Mouse (Mus musculus) embryonic facial prominence, embryonic 12.5 days (tissue): ENCODE measurements at regions not wholly inside any gene's neighbourhood (a gene's known extent, or its start where the extent isn't known, plus 50 kb on each side); places are given as distances from the start of the nearest gene placed in this dataset.

Experiments used
- ATAC-seq: fragments of 200-750 bp; cut with Nextera tagmentation; 2 replicates; pipeline ENCODE4 v1.8.0; 2017; ENCODE audit not compliant: insufficient number of reproducible peaks, insufficient read depth, low FRiP score, low TSS enrichment
- H3K27ac ChIP-seq: fragments of 300-500 bp; sonication (generic); 2 replicates; pipeline ENCODE4 v1.5.1; 2016; ENCODE audit warnings: mild to moderate bottlenecking
- H3K27me3 ChIP-seq: fragments of 300-500 bp; sonication (generic); 2 replicates; pipeline ENCODE4 v1.6.1; 2016; ENCODE audit warnings: mild to moderate bottlenecking, moderate library complexity
- H3K36me3 ChIP-seq: fragments of 300-500 bp; sonication (generic); 2 replicates; pipeline ENCODE4 v1.6.1; 2016; ENCODE audit warnings: mild to moderate bottlenecking
- H3K4me1 ChIP-seq: fragments of 300-500 bp; sonication (generic); 2 replicates; pipeline ENCODE4 v1.6.1; 2016
- H3K4me2 ChIP-seq: fragments of 300-500 bp; sonication (generic); replicated peaks from 2 replicates; pipeline ENCODE4 v1.6.1; 2016; ENCODE audit warnings: mild to moderate bottlenecking, moderate library complexity
- H3K4me3 ChIP-seq: fragments of 300-500 bp; sonication (generic); 2 replicates; pipeline ENCODE4 v1.5.1; 2016; ENCODE audit warnings: mild to moderate bottlenecking
- H3K9ac ChIP-seq: fragments of 300-500 bp; sonication (generic); 2 replicates; pipeline ENCODE4 v1.6.1; 2016; ENCODE audit warnings: mild to moderate bottlenecking, moderate library complexity
- H3K9me3 ChIP-seq: fragments of 300-500 bp; sonication (generic); 2 replicates; pipeline ENCODE4 v1.6.1; 2016; ENCODE audit warnings: mild to moderate bottlenecking, moderate library complexity
- WGBS: fragments of 180-500 bp; shearing (Covaris S2); methylation state at CpG from one replicate; pipeline ENCODE4 v1.1.7; 2016; 5-methylcytosine and 5-hydroxymethylcytosine counted together

DNA sequence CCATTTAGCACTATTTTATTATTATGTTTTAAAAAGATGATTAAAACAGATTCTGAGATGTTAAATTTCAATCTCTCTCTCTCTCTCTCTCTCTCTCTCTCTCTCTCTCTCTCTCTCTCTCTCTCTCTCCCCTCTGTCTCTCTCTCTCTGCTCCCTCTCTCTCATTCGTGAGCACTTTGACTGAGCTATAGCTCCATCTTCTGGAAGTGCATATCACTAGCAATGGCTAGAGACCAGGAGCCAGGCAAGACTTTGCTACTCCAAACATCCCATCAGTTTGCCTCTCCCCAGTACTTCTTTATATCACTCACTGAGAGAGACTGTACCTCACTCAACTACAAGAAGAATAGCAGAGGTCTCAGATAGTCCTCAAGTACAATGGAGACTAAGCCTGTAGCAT, 865.0 kb upstream of the Tenm3 start:
- no peak overlapping the region for H3K4me3 ChIP-seq
- H3K36me3 ChIP-seq = no peaks in the 10 kb centered on the region
- H3K27me3 ChIP-seq = no peaks in the 10 kb centered on the region
- no peak for ATAC-seq
- H3K9me3 ChIP-seq = no peaks in the 10 kb centered on the region
- WGBS = 3% methylated on average over 1 of the region's 1 CpGs
- H3K27ac ChIP-seq = no peak overlapping the region
- no peak overlapping the region for H3K9ac ChIP-seq
- no peak overlapping the region for H3K4me2 ChIP-seq
- H3K4me1 ChIP-seq = no peaks in the 10 kb centered on the region

DNA sequence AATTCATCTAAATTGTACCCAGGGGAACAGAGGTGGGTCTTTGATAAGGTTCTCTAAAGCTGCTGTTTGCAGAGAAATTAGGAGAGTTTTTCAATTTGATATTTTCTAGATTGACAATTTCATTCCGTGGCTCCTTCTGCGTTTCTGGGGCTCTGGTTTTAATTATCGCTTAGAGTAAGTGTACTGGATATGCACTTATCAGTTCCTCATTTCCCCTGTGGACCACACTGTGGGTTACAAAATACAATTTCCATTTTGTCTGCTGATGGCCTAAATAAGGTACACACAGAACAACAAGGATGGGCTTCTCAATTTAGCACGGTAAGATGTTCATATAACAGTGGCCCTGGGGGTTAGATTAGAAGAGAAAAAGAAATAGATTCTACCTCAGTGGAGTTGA, 855.3 kb upstream of the Tenm3 start:
- H3K4me3 ChIP-seq = no peak overlapping the region
- no peak for ATAC-seq
- H3K9ac ChIP-seq = no peak overlapping the region
- no peaks in the 10 kb centered on the region for H3K9me3 ChIP-seq
- peaks cover 11% of the 10 kb centered on the region; the same call in 1 of the 2 replicates for H3K4me1 ChIP-seq
- H3K27ac ChIP-seq = no peak overlapping the region
- no peaks in the 10 kb centered on the region for H3K27me3 ChIP-seq
- WGBS = 53% methylated on average over 4 of the region's 4 CpGs
- H3K36me3 ChIP-seq = no peaks in the 10 kb centered on the region
- H3K4me2 ChIP-seq = no peak overlapping the region

DNA sequence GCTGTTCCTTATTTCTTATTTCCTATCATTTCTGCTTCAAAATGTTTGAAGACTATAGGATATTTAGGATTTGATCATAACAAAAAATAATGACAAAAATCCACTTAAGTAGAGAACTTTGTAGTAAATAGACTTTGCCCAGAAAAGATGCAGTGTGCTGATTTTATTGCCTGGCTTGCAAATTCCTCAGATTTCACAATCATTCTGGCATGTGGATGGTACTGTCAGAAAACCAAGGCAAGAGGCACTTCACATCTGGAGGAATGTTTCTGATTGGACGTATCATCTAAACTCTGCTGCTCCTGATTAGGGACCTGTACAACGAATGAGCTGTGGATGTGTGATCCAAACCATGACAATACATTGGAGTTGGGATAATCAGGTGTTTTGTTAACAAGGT, 853.0 kb upstream of the Tenm3 start:
- no peak overlapping the region for H3K9ac ChIP-seq
- H3K36me3 ChIP-seq = no peaks in the 10 kb centered on the region
- H3K27ac ChIP-seq = no peak overlapping the region
- no peaks in the 10 kb centered on the region for H3K27me3 ChIP-seq
- no peak for ATAC-seq
- H3K4me2 ChIP-seq = no peak overlapping the region
- peaks cover 11% of the 10 kb centered on the region; the same call in 1 of the 2 replicates for H3K4me1 ChIP-seq
- no peaks in the 10 kb centered on the region for H3K9me3 ChIP-seq
- 29% methylated on average over 2 of the region's 2 CpGs for WGBS
- H3K4me3 ChIP-seq = no peak overlapping the region
